Mouse (Mus musculus): ENCODE results near the gene Fam155a. TPM values are rescaled to one million over a fixed set of nuclear protein-coding genes. Genes with fewer than 3 reads are reported as not detected.

The Fam155a gene
- polyA plus RNA-seq, 1 experiment from 2014 or later: 8.3 TPM

DNA sequence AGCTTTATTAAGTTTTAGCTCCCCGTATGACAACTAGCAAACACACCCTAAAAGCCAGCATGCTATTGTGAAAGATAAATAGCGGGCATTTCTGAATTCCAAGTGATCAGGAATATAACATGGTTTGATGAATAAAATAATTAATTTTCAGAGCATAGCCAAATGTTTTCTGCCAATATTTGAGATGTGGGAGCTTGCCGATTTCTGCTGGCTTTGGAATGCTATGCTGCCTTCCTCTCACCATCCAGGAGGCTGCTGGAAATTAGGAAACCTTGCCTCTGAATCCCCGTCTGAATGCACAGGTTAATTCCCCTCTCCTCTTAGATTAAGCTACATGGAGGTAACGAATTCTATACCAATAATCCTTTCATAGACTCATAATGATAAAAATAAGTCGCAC is 116.1 kb downstream of the Fam155a start:
- H3K27ac ChIP-seq (replicated peaks): no peak overlapping the region
- H3K4me3 ChIP-seq: no peak overlapping the region
- no peak overlapping the region for H3K4me2 ChIP-seq (replicated peaks)
- 83% methylated on average over 6 of the region's 6 CpGs for WGBS
- H3K9me3 ChIP-seq: no peaks in the 10 kb centered on the region
- H3K27me3 ChIP-seq: no peaks in the 10 kb centered on the region
- no peak overlapping the region for H3K9ac ChIP-seq (replicated peaks)
- ATAC-seq (ENCODE audit: low FRiP score, low read depth): no peak
- H3K36me3 ChIP-seq: no peaks in the 10 kb centered on the region
- no peaks in the 10 kb centered on the region for H3K4me1 ChIP-seq

DNA sequence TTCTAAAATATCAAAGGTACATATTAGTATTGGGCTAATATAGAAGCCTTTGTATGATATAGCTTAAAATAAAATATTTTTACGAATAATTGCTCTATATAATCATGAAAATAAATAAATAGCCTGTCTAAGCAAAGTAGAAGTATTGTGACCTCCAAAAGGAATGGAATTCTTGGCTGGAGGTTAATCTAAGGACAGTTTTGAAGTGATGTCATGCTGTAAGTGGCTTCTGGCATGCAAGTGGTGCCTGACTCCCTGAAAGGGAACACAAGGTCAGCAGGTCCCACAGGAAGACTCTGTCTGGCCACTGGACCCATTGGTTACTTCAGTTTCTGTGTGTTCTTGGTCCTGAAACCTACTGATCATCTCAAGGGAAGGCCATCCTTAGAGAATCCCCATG is 117.3 kb downstream of the Fam155a start:
- Histone ChIP-seq H3K9me3 (no peaks in the 10 kb centered on the region), H3K4me1 (no peaks in the 10 kb centered on the region), H3K27me3 (no peaks in the 10 kb centered on the region), H3K36me3 (no peaks in the 10 kb centered on the region), H3K4me2 (replicated peaks) (no peak overlapping the region), H3K27ac (replicated peaks) (no peak overlapping the region), H3K4me3 (no peak overlapping the region), H3K9ac (replicated peaks) (no peak overlapping the region)
- WGBS: 64% methylated on average over 1 of the region's 1 CpGs
- ATAC-seq (ENCODE audit: low FRiP score, low read depth): no peak

DNA sequence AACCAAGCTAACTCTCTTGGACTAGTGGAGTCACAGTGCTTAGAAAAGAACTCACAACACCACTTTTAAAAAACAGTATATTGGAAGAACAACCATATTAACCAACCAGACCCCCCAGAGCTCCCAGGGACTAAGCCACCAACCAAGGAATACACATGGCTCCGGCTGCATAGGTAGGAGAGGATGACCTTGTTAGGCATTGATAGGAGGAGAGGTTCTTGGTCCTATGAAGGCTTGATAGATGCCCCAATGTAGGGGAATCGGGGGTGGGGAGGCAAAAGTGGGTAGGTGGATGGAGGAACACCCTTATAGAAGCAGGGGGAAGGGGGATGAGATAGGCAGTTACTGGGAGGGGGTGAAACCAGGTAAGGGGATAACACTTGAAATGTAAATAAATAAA is 132.8 kb downstream of the Fam155a start:
- no peaks in the 10 kb centered on the region for H3K9me3 ChIP-seq
- no peaks in the 10 kb centered on the region for H3K36me3 ChIP-seq
- no peak overlapping the region for H3K27ac ChIP-seq (replicated peaks)
- H3K9ac ChIP-seq (replicated peaks): no peak overlapping the region
- no peaks in the 10 kb centered on the region for H3K4me1 ChIP-seq
- WGBS: 90% methylated on average over 2 of the region's 2 CpGs
- no peaks in the 10 kb centered on the region for H3K27me3 ChIP-seq
- H3K4me2 ChIP-seq (replicated peaks): no peak overlapping the region
- no peak overlapping the region for H3K4me3 ChIP-seq
- no peak for ATAC-seq (ENCODE audit: low FRiP score, low read depth)

DNA sequence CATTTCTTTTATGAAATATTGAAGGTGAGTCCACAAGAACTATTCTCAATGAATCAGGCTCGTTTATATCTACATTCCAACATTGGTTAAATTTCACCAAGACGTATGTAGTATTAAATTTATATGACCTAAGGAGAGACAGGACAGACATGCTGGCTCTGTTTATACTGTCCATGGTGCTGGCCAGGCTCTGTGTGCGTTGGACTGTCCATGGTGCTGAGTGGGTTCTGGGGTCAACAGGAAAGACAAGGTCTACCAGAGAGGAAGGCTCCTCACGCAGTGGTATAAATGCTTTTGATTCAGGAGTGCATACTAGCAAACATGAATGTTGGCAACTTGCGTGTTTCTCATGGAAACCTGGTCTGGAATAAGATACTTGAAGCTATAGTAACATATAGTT is 135.7 kb downstream of the Fam155a start:
- H3K4me2 ChIP-seq (replicated peaks): no peak overlapping the region
- H3K4me3 ChIP-seq: no peak overlapping the region
- no peak overlapping the region for H3K9ac ChIP-seq (replicated peaks)
- WGBS: 86% methylated on average over 5 of the region's 5 CpGs
- no peaks in the 10 kb centered on the region for H3K36me3 ChIP-seq
- H3K27ac ChIP-seq (replicated peaks): no peak overlapping the region
- no peaks in the 10 kb centered on the region for H3K4me1 ChIP-seq
- no peaks in the 10 kb centered on the region for H3K27me3 ChIP-seq
- no peaks in the 10 kb centered on the region for H3K9me3 ChIP-seq
- no peak for ATAC-seq (ENCODE audit: low FRiP score, low read depth)

DNA sequence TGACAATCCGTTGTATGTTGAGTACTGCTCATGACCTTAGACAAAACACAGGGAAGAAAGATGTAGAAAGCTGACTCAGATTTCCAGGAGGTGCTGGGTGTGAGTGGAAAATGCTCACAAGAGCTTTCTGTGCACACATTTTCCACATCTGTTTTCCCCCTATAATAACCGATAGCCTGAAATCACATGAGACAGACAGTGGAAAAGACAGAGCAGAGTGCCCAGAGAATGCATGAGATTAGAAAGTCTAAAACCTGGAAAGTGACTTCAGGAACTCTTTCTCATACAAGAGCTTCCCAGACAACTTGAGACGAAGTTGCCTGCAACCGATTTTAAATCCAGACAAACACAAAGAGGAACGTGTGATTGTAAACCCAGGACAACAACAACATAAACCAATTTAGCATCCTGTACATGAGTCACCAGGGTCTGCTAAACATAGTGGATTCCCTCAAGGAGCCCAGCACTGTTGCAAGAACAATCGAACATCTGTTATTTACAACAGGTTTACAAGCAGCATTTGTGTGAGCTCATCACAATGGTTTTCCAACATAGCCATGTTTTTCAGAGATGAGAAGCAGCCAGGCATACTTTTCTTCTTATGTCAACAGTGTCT is 163.8 kb downstream of the Fam155a start:
- H3K4me1 ChIP-seq: no peaks in the 10 kb centered on the region

DNA sequence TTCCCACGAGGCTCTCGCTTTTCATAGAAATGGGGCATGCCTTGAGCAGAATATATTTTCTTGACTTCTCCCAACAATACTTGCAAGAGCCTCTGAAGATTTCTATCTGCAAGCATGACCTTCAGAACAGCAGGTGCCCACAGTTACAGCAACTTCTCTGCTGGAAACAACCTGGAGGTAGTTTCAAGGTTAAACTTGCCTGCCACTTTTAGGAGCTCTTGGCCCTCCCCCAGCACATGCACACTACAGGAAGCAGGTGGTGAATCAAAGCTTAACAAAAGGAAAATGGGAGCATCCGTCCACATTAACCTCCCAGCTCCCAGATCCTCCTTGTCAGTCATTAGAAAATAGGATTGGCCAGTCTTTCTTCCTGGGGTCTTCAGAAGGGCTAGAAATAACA is 175.0 kb downstream of the Fam155a start:
- Histone ChIP-seq H3K4me1 (no peaks in the 10 kb centered on the region), H3K27me3 (no peaks in the 10 kb centered on the region), H3K9me3 (no peaks in the 10 kb centered on the region), H3K4me2 (replicated peaks) (no peak overlapping the region), H3K4me3 (no peak overlapping the region), H3K36me3 (no peaks in the 10 kb centered on the region), H3K27ac (replicated peaks) (no peak overlapping the region), H3K9ac (replicated peaks) (no peak overlapping the region)
- 66% methylated on average over 3 of the region's 3 CpGs for WGBS
- ATAC-seq (ENCODE audit: low FRiP score, low read depth): no peak

More for the DNA sequence above, 163.8 kb downstream of the Fam155a start:
- Histone ChIP-seq H3K27ac (replicated peaks) (no peak overlapping the region), H3K9ac (replicated peaks) (no peak overlapping the region), H3K4me2 (replicated peaks) (no peak overlapping the region), H3K9me3 (no peaks in the 10 kb centered on the region), H3K36me3 (no peaks in the 10 kb centered on the region), H3K4me3 (no peak overlapping the region), H3K27me3 (no peaks in the 10 kb centered on the region)
- 89% methylated on average over 6 of the region's 6 CpGs for WGBS
- ATAC-seq (ENCODE audit: low FRiP score, low read depth): no peak

DNA sequence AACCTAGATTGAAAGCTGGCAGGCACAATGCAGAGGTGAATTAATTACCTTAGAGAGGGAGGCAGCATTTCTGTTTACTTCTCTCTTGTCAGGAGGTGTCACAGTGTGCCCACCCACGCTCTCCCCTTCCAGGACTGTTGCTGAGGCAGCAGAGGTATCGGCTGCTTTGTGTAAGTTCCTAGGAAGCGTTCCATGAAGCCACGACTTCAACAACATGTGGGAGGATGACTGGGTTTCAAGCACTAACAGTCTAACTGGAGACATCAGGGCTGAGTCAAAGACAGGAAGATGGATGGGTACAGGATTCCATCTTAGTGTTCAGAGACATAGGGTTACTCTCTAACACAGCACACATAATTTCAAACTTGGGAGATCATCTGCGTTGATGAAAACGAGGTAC is 189.1 kb downstream of the Fam155a start:
- Histone ChIP-seq H3K27me3 (no peaks in the 10 kb centered on the region), H3K4me2 (replicated peaks) (no peak overlapping the region), H3K9me3 (no peaks in the 10 kb centered on the region), H3K9ac (replicated peaks) (no peak overlapping the region), H3K4me3 (no peak overlapping the region), H3K4me1 (no peaks in the 10 kb centered on the region), H3K27ac (replicated peaks) (no peak overlapping the region), H3K36me3 (no peaks in the 10 kb centered on the region)
- no peak for ATAC-seq (ENCODE audit: low FRiP score, low read depth)
- 77% methylated on average over 6 of the region's 6 CpGs for WGBS

DNA sequence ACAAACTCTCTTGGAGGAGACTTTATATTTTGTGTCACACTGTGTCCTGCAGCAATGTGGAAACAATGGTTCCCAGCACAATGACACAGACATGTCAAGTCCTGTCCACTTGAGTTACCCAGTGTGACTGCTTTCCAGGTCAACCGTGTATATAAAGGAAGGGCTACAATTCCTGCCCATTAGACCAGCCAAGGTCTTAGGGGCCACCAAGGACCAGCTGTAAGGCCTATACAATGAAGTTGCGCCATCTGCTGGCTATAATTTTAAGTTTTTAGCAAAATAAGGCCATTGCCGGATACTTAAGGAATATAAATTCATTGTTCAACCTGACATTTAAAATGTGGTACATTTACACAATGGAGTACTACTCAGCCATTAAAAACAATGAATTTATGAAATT is 190.8 kb downstream of the Fam155a start:
- Histone ChIP-seq H3K9ac (replicated peaks) (no peak overlapping the region), H3K36me3 (no peaks in the 10 kb centered on the region), H3K4me1 (no peaks in the 10 kb centered on the region), H3K4me3 (no peak overlapping the region), H3K27ac (replicated peaks) (no peak overlapping the region), H3K4me2 (replicated peaks) (no peak overlapping the region), H3K27me3 (no peaks in the 10 kb centered on the region), H3K9me3 (no peaks in the 10 kb centered on the region)
- 24% methylated on average over 3 of the region's 3 CpGs for whole genome bisulfite sequencing
- ATAC-seq (ENCODE audit: low FRiP score, low read depth): 0 out of 2 replicates have a peak, but pooled peaks have one; percentile 41

DNA sequence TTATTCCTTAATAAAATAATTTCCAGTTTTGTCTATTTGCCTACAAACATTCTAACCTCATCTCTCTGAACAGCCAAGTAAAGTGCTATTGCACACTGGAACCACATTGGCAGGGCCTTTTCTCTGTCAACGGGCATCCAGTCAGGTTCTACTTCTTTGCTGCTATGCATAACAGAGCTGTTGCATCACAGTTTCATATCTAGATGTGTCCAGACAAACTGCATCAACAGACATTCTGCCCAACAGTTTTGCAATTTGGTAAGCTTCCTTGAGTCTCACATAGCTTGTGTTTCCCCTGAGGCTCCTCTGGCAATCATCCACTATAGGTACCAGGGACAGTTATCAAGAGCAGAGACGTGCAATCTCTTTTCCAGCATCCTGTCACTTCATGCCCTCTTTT is 199.0 kb downstream of the Fam155a start:
- WGBS: 88% methylated on average over 2 of the region's 2 CpGs
- H3K27ac ChIP-seq (replicated peaks): no peak overlapping the region

DNA sequence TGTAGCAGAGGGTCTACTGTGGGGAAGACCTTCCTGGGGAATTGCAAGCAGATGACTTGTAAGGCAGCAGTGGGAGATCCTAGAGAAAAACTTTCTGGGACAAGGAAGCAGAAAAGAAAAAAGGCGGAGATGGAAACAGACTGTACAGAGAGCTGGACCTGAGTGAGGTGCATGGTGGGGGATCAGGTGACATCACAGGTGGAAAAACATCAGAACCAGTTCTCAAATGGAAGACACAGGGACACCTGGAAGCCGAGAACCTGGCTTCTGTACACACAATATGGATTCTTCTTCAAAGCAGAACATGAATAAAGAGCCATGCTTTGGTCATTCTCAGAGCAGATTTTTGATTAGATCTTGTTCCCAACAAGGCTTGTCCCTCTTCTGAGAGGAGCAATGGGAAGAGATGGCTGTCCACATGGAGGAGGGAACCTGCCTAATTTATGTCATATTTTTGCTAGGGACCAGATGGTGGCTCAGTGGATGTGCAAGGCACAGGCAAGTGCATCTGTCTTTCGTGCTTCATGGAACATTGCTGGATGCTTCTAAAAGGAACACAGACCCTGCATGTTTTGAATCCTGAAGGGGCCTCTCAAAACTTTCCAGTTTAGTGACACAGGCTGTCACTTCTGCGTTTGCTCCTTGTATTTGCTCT is 201.3 kb downstream of the Fam155a start:
- Histone ChIP-seq H3K9ac (replicated peaks) (no peak overlapping the region), H3K27me3 (no peaks in the 10 kb centered on the region), H3K9me3 (no peaks in the 10 kb centered on the region), H3K4me1 (no peaks in the 10 kb centered on the region), H3K4me2 (replicated peaks) (no peak overlapping the region), H3K36me3 (no peaks in the 10 kb centered on the region), H3K4me3 (no peak overlapping the region), H3K27ac (replicated peaks) (no peak overlapping the region)
- 84% methylated on average over 4 of the region's 4 CpGs for WGBS
- no peak for ATAC-seq (ENCODE audit: low FRiP score, low read depth)

More for the DNA sequence above, 199.0 kb downstream of the Fam155a start:
- H3K4me3 ChIP-seq: no peak overlapping the region
- H3K4me1 ChIP-seq: no peaks in the 10 kb centered on the region
- no peaks in the 10 kb centered on the region for H3K36me3 ChIP-seq
- ATAC-seq (ENCODE audit: low FRiP score, low read depth): no peak
- no peak overlapping the region for H3K4me2 ChIP-seq (replicated peaks)
- no peaks in the 10 kb centered on the region for H3K27me3 ChIP-seq
- H3K9me3 ChIP-seq: no peaks in the 10 kb centered on the region
- no peak overlapping the region for H3K9ac ChIP-seq (replicated peaks)

DNA sequence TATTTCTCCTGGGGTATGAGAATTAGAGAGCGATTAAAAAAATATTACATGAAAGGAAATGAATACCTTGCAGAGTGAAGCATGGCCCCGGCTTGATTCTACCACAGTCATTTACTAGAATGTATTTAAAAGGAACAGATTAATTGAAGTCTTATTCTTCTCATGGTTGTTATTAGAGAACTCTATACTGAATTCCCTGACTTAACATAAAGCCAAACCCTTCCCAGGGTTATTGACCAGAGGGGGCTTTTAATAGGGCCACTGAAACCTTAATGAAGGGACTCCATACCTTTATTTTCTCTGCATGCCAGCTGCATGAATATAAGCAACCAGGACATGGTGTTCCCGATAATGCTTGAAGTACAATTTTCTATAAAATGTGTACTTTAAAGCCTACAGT is 221.8 kb downstream of the Fam155a start:
- Histone ChIP-seq H3K4me2 (replicated peaks) (no peak overlapping the region), H3K36me3 (no peaks in the 10 kb centered on the region), H3K4me1 (no peaks in the 10 kb centered on the region), H3K27ac (replicated peaks) (no peak overlapping the region), H3K9me3 (no peaks in the 10 kb centered on the region), H3K9ac (replicated peaks) (no peak overlapping the region), H3K27me3 (no peaks in the 10 kb centered on the region), H3K4me3 (no peak overlapping the region)
- ATAC-seq (ENCODE audit: low FRiP score, low read depth): no peak
- 89% methylated on average over 3 of the region's 3 CpGs for WGBS

DNA sequence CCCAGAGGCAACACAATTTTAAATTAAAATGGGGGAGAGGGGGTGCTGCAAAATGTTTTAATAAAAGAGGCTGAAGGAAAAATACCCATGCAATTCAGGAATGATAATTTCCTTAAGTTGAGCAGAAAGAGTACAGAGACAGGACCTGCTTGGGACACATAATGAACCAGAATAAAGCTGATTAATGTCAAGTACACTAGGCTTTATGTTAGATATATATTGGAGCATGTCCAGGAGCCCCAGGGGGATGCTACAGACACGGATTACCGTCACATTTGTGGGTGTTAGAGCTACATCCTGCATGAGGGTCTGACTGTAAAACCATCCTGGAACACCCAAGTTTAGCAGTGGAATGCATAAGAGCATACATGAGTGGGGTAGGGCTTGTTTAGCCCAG is 223.4 kb downstream of the Fam155a start:
- ATAC-seq (ENCODE audit: low FRiP score, low read depth): no peak
- 67% methylated on average over 2 of the region's 2 CpGs for WGBS
- Histone ChIP-seq H3K27me3 (no peaks in the 10 kb centered on the region), H3K4me2 (replicated peaks) (no peak overlapping the region), H3K9me3 (no peaks in the 10 kb centered on the region), H3K9ac (replicated peaks) (no peak overlapping the region), H3K4me3 (no peak overlapping the region), H3K4me1 (no peaks in the 10 kb centered on the region), H3K27ac (replicated peaks) (no peak overlapping the region; the same call in 1 of the 2 replicates), H3K36me3 (no peaks in the 10 kb centered on the region)
